Mouse (Mus musculus) heart, embryonic 10.5 days (tissue): ENCODE results near the gene Abca4. TPM values are rescaled to one million over a fixed set of nuclear protein-coding genes. Genes with fewer than 3 reads are reported as not detected.

Source experiments
- DNase-seq: peaks from one replicate; pipeline ENCODE4 v3.0.0-alpha.2; 2017; ENCODE audit warnings: low spot score
- H3K27ac ChIP-seq: fragments of 300-500 bp; sonication (generic); 2 replicates; pipeline ENCODE4 v1.5.1; 2016; ENCODE audit warnings: mild to moderate bottlenecking
- H3K27me3 ChIP-seq: fragments of 300-500 bp; sonication (generic); 2 replicates; pipeline ENCODE4 v1.6.1; 2016; ENCODE audit warnings: mild to moderate bottlenecking; ENCODE audit not compliant: poor library complexity, insufficient read depth, severe bottlenecking
- H3K36me3 ChIP-seq: fragments of 300-500 bp; sonication (generic); 2 replicates; pipeline ENCODE4 v1.6.1; 2016; ENCODE audit warnings: mild to moderate bottlenecking, moderate library complexity
- H3K4me1 ChIP-seq: fragments of 300-500 bp; sonication (generic); 2 replicates; pipeline ENCODE4 v1.6.1; 2016; ENCODE audit warnings: mild to moderate bottlenecking
- H3K4me3 ChIP-seq: fragments of 300-500 bp; sonication (generic); 2 replicates; pipeline ENCODE4 v1.5.1; 2016; ENCODE audit warnings: mild to moderate bottlenecking, moderate library complexity
- H3K9me3 ChIP-seq: fragments of 300-500 bp; sonication (generic); 2 replicates; pipeline ENCODE4 v1.6.1; 2016; ENCODE audit warnings: mild to moderate bottlenecking, moderate library complexity
- WGBS: fragments of 180-500 bp; shearing (Covaris S2); methylation state at CpG from one replicate; pipeline ENCODE4 v1.1.7; 2016; 5-methylcytosine and 5-hydroxymethylcytosine counted together
- polyA plus RNA-seq: library from polyadenylated mRNA; unstranded; fragments of >200 nt; fragmentation: Nextera tagmentation; extraction: Ambion mirVana; gene quantifications from 2 replicates; pipeline ENCODE4 v1.2.1, GENCODE M21; 2016

Gene Abca4
- polyA plus RNA-seq, 1 experiment from 2014 or later = 7.1 TPM

DNA sequence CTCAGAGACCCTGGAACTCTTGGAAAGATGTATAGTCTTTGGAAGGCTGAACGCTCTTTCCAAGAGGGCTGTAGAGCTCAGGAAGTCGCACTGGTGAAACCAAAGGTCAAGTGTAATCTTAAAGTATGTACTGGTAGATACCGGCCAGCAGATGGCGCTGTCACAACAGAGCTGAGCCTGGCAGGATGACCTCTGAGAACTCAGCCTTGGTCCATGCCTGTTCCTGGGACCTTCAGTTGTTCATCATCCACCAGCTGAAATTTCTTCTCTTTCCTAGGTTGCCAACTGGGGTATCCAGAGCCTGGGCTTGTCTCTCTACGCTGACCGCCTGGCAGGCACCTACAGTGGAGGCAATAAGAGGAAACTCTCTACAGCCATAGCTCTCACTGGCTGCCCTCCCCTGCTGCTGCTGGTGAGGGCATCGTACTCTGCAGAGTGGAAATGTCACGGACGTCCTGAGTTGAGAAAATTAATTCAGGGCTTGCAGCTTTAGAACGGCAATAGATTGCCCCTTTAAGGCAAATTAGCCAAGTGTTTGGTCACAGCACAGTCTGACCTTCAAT lies 125.5 kb downstream of the Abca4 start:
- Histone ChIP-seq H3K4me3 (no peak overlapping the region), H3K36me3 (peaks cover 3% of the 10 kb centered on the region; the same call in 1 of the 2 replicates), H3K27me3 (no peaks in the 10 kb centered on the region; the same call in 1 of the 2 replicates), H3K27ac (0 out of 2 replicates have a peak overlapping the region, but pooled peaks have one; percentile 5), H3K4me1 (peaks cover 12% of the 10 kb centered on the region; the same call in 1 of the 2 replicates), H3K9me3 (no peaks in the 10 kb centered on the region)
- DNase-seq = peak; percentile 84
- 45% methylated on average over 10 of the region's 10 CpGs for WGBS

DNA sequence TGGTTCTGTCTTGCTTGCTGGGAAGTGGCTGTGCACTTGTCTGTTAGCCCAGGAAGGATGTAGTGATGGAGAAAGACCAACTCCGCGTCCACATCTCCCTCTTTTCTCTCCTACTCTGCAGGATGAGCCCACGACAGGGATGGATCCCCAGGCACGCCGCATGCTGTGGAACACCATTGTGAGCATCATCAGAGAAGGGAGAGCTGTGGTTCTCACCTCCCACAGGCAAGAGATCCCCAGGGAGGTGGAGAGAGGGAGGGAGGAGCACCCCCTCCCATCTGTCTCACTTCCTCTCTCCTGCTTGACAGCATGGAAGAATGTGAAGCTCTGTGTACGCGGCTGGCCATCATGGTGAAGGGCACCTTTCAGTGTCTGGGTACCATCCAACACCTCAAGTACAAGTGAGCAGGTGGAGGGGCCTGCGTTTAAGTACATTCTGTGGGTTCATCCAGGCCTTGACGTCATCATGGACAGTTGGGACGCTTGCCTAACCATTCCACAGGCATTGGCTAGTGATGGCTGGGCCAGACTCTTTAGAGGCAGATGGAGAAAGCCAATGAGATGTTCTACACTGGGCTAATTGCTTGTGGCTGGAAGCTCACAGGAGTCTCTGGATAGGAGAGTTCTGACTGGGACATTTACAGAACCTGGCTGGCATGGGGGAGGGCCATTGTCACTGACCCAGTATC lies 126.5 kb downstream of the Abca4 start:
- Histone ChIP-seq H3K27ac (no peak overlapping the region), H3K4me1 (0 out of 2 replicates have a peak, but pooled peaks cover 4% of the 10 kb centered on the region), H3K27me3 (no peaks in the 10 kb centered on the region; the same call in 1 of the 2 replicates), H3K36me3 (peaks cover 3% of the 10 kb centered on the region; the same call in 1 of the 2 replicates), H3K9me3 (no peaks in the 10 kb centered on the region), H3K4me3 (no peak overlapping the region)
- WGBS = 77% methylated on average over 10 of the region's 10 CpGs
- no peak for DNase-seq

DNA sequence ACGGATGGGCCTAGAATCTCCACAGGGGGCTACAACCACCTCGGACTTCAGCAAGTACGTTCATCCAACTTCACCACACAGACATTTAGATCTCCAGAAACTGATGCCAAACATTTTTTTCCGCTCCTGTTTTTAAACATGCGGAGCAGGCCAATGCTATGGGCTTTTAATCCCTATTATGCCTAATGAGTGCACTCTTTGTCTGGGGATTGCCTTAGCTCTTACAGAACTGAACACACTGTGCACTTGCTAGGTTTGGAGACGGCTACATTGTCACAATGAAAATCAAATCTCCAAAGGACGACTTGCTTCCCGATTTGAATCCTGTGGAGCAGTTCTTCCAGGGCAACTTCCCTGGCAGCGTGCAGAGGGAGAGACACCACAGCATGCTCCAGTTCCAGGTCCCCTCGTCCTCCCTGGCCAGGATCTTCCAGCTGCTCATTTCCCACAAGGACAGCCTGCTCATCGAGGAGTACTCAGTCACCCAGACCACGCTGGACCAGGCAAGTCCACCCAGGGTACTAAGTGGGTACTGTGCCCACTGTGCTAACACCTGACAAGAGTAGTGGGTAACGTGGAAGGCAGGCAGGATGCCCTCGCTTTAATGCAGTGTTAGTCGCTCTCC lies 129.4 kb downstream of the Abca4 start:
- DNase-seq = no peak
- no peaks in the 10 kb centered on the region for H3K9me3 ChIP-seq

DNA sequence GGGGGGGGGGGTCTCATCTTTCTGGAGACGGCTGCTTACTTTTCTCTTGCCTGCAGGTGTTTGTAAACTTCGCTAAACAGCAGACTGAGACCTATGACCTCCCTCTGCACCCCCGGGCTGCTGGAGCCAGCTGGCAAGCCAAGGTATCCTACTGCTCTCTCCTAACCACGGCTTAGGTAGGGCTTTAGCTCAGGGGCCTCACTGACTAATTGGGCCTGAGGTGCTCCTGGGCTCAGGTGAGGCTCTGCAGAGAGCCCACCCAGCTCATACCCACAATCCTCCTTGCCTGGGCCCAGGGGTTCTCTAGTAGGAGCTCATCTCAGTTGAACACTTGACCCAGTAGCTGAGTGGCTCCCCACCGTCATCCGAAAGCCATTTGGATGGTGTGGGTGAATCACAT lies 131.8 kb downstream of the Abca4 start:
- H3K9me3 ChIP-seq = no peaks in the 10 kb centered on the region
- H3K4me3 ChIP-seq = no peak overlapping the region
- WGBS = 78% methylated on average over 6 of the region's 6 CpGs

More for the DNA sequence above, 129.4 kb downstream of the Abca4 start:
- H3K27me3 ChIP-seq = no peaks in the 10 kb centered on the region
- H3K36me3 ChIP-seq = no peaks in the 10 kb centered on the region
- H3K27ac ChIP-seq = no peak overlapping the region
- no peaks in the 10 kb centered on the region for H3K4me1 ChIP-seq
- WGBS = 81% methylated on average over 15 of the region's 15 CpGs
- H3K4me3 ChIP-seq = no peak overlapping the region

DNA sequence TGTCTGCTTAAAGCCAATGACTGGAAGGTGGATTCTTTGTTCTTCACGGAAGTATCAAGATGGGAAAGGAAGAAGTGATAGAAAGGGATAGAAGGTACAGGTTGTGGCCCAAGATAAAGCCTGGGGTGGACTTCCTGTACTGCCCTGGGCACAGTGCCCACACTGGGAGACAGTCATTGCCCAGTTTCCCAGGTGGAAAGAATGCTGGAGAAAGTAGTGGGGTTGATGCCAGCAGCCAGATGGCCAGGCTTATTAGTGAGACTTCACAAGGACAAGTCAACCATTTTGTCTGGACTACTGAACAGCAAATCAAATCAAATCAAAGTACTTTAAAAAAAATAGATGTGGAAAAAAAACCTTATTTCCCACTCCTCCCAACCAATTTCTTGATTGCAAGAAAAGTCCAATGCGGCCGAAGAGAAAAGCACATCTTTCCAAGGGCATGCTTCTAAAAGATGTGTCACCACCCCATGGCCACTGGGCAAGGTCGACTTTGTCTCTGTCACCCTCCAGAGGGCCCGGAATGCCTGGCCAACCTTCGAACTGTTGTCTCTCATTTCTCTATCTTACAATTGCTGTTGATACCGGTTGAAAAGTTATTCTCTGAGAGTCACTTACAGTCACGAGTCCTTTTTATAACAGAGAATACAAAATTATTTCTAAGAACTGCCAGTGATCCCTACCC lies 132.6 kb downstream of the Abca4 start:
- Histone ChIP-seq H3K4me3 (no peak overlapping the region), H3K4me1 (no peaks in the 10 kb centered on the region), H3K27ac (no peak overlapping the region), H3K27me3 (no peaks in the 10 kb centered on the region), H3K36me3 (no peaks in the 10 kb centered on the region), H3K9me3 (no peaks in the 10 kb centered on the region)
- no peak for DNase-seq
- WGBS = 79% methylated on average over 8 of the region's 8 CpGs

More for the DNA sequence above, 131.8 kb downstream of the Abca4 start:
- no peak overlapping the region for H3K27ac ChIP-seq
- H3K4me1 ChIP-seq = no peaks in the 10 kb centered on the region
- no peak for DNase-seq
- H3K36me3 ChIP-seq = no peaks in the 10 kb centered on the region
- H3K27me3 ChIP-seq = no peaks in the 10 kb centered on the region

DNA sequence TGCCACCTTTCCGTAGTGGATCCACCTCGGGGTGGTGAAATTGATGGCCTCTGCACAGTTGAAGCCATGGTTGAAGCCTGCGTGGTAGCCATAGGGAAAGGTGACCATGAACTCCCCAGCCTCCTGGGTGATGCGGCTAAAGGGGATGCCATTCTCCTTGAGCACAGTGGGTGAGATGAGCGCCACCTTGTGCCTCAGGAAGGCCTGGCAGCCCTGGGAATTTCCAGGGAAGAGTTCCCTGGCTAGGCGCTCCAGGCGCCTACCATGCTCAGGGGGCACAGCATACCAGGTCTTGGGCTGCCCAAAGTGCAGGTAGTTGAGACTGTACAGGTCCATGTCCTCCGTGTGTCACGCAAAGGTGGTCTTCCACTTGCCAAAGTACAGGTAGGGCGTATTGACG lies 139.9 kb downstream of the Abca4 start:
- WGBS = 43% methylated on average over 11 of the region's 11 CpGs
- no peak for DNase-seq
- no peak overlapping the region for H3K27ac ChIP-seq
- H3K9me3 ChIP-seq = no peaks in the 10 kb centered on the region
- H3K4me1 ChIP-seq = no peaks in the 10 kb centered on the region
- H3K27me3 ChIP-seq = no peaks in the 10 kb centered on the region
- H3K36me3 ChIP-seq = no peaks in the 10 kb centered on the region
- H3K4me3 ChIP-seq = no peak overlapping the region

DNA sequence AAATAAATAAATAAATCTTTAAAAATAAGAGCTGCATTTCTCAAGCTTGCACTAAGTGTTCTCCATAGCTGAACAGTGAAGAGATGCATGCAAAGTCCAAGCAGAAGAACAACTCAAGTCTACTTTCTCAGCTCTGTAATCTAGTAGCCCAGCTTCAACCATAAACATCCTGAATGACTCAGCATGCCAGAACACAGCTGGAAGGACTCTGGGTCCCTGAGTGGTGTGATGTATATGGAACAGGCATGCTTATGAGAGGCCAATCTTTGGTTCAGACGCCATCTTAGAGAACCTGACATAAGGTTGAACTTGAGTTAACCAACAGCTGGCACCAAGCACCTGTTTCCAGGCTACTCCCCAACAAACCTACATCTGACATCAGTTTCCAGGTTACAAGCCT lies 142.7 kb downstream of the Abca4 start:
- no peaks in the 10 kb centered on the region for H3K9me3 ChIP-seq
- no peak overlapping the region for H3K27ac ChIP-seq
- H3K36me3 ChIP-seq = no peaks in the 10 kb centered on the region
- H3K4me3 ChIP-seq = no peak overlapping the region
- 58% methylated on average over 1 of the region's 1 CpGs for WGBS
- no peak for DNase-seq
- H3K27me3 ChIP-seq = no peaks in the 10 kb centered on the region
- no peaks in the 10 kb centered on the region for H3K4me1 ChIP-seq

DNA sequence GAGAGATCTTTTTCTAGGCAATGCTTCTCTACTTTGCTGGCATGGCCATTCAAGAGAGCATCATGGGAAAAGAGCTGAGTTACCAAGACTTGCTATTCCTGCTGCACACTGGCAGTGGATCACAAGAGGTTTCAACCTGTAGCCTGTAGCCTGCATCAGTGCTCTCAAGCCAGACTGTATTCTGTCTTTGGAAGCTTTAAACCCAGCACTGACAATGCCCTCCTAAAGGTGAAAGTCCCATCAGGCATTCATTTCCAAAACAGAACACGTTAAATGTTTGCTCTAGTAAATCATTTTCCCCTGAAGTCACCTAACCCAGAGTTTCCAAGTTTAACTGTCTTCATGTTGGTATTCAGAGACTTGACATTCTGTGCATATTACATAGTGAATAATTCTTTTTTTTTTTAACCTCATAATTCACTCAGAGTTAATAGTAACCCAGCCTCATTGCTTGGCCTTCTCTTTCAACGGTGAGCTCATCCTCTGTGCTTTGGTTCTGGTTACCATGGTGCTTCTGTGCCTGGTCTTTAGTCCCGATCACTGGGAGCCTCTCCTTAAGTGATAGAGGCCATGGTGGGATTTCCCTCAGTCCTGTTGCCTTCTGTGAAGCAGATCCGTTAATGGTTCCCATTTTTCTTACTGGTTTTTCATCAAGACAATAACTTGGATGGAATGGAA lies 152.5 kb downstream of the Abca4 start:
- Histone ChIP-seq H3K4me1 (no peaks in the 10 kb centered on the region), H3K27ac (no peak overlapping the region), H3K36me3 (no peaks in the 10 kb centered on the region), H3K27me3 (no peaks in the 10 kb centered on the region), H3K4me3 (no peak overlapping the region), H3K9me3 (no peaks in the 10 kb centered on the region)
- no peak for DNase-seq
- WGBS = 74% methylated on average over 4 of the region's 4 CpGs

DNA sequence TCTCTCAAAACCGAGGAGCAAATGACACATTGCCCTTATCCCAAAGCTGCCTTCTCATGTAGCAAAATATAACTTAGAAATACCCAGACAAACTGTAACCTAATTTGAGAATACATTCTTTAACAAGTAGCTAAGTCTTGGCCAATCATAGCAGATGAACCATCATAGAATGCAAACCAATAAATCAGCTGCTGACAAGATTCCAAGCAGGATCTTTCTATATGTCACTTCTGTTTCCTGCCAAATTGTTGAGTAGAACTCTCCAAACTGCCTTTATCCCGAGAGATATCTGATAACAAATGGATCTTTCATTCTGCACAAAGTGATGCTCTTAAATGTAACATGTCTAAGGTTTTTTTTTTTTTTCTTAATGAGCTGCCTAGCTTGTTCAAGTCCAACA lies 154.3 kb downstream of the Abca4 start:
- Histone ChIP-seq H3K9me3 (no peaks in the 10 kb centered on the region), H3K4me1 (peaks cover 10% of the 10 kb centered on the region), H3K27me3 (no peaks in the 10 kb centered on the region), H3K36me3 (no peaks in the 10 kb centered on the region), H3K27ac (no peak overlapping the region), H3K4me3 (no peak overlapping the region)
- DNase-seq = no peak
- 69% methylated on average over 2 of the region's 2 CpGs for WGBS

DNA sequence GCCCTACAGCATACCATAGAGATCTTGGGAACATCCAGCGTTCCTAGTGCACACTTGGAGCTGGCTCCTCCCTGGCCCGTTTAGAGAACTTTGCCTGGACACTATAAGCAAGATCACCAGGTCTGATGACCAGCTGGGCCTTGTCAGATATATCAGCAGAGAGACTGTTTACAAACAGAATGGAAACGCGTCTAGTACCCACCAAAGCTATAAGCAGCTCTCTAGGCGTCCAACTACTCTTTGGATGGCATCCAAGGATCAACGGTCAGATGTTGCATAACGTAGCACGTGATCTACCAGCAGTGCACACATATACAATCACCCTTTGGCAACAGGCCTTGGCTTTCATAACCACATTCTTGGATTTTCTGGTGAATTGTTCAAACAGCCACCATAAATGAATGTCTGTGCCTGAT lies 154.7 kb downstream of the Abca4 start:
- Histone ChIP-seq H3K36me3 (no peaks in the 10 kb centered on the region), H3K4me3 (no peak overlapping the region), H3K9me3 (no peaks in the 10 kb centered on the region), H3K27me3 (no peaks in the 10 kb centered on the region), H3K4me1 (peaks cover 10% of the 10 kb centered on the region), H3K27ac (no peak overlapping the region)
- no peak for DNase-seq
- 83% methylated on average over 8 of the region's 8 CpGs for WGBS

DNA sequence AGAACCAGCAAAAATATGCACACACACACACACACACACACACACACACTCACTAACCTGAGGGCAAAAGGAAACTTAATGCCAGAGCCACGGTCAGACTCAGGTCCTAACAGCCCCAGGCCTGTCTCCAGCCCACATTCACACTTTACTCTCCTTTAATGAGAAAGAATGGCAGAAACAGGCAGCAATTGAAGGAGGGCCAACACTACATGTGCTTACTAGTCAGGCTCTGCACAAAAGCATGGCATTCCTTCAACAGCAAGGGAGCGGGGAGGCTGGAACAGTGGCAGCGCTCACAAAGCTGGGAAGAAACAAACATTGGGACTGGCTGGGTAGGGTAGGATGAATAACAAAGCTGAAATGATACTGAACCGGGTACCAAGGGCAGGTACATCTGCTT lies 155.4 kb downstream of the Abca4 start:
- WGBS = 87% methylated on average over 4 of the region's 4 CpGs
- no peaks in the 10 kb centered on the region for H3K9me3 ChIP-seq
- no peaks in the 10 kb centered on the region for H3K27me3 ChIP-seq
- DNase-seq = no peak
- no peaks in the 10 kb centered on the region for H3K36me3 ChIP-seq
- H3K4me3 ChIP-seq = no peak overlapping the region
- peaks cover 10% of the 10 kb centered on the region for H3K4me1 ChIP-seq
- H3K27ac ChIP-seq = no peak overlapping the region

DNA sequence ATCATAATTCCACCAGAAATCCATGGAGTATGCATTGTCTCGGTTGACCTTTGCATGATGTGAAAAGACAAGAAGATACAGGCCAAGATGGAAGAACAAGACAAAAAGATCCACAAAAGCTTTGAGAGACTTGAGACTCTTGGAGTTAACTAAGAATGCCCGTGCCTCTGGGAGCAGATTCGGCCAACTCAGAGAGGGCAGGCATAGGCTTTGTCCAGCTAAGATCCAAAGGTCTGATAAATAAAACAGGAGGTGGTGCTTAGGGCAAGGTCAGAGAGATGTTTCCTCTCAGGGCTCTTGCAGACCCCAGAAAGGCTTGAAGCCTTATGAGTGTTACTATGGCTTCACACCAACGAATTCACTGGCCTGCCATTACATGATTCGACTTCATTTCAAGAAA lies 155.8 kb downstream of the Abca4 start:
- Histone ChIP-seq H3K27ac (no peak overlapping the region), H3K9me3 (no peaks in the 10 kb centered on the region), H3K27me3 (no peaks in the 10 kb centered on the region), H3K4me1 (peaks cover 10% of the 10 kb centered on the region), H3K4me3 (no peak overlapping the region), H3K36me3 (no peaks in the 10 kb centered on the region)
- WGBS = 84% methylated on average over 5 of the region's 5 CpGs
- no peak for DNase-seq
